Mouse (Mus musculus) gastrocnemius, postnatal 25 days (tissue): ENCODE data around the gene Rnf167. TPM values are rescaled to one million over a fixed set of nuclear protein-coding genes. Genes with fewer than 3 reads are reported as not detected.

Experiments used
- DNase-seq: peaks from one replicate; pipeline ENCODE4 v3.0.0; 2022
- long read RNA-seq, 2 experiments: library from polyadenylated mRNA; stranded (forward); transcript quantifications; one replicate each; pipeline ENCODE4 v2.0.0; 2021
- total RNA-seq, 2 experiments: library from RNA; stranded (reverse); gene quantifications; 1 replicate in 1 of 2; 2 replicates in 1 of 2; pipeline ENCODE4 v1.2.3; 2021

The Rnf167 gene
- 10 to 100 TPM; 29.5 to 32.6 TPM for total RNA-seq
- long read RNA-seq, experiment 1, transcript Rnf167-201 (9 exons, 1,833 nt) = major isoform, 17 of 22 reads
- long read RNA-seq, experiment 1, partial matches to known transcripts = 1 of 22 reads
- long read RNA-seq, experiment 1, other reads (novel, unspliced or antisense) = 4 of 22 reads
- long read RNA-seq, experiment 2, transcript Rnf167-201 (9 exons, 1,833 nt) = major isoform, 23 of 36 reads
- long read RNA-seq, experiment 2, partial matches to known transcripts = 5 of 36 reads
- long read RNA-seq, experiment 2, other reads (novel, unspliced or antisense) = 8 of 36 reads

- DNase-seq = peak; percentile 96
These were observed at the start of gene Rnf167, which contains the start of gene Slc25a11 for GRCm38 (mm10) chr11:70646691-70647650. TSS of gene Rnf167 (plus strand) at chr11:70647235. TSS of gene Slc25a11 (minus strand) at chr11:70647479.

GRCm38 (mm10) chr11:70597301-70597700 is 49.7 kb upstream of the Rnf167 start:
- no peak for DNase-seq

DNA sequence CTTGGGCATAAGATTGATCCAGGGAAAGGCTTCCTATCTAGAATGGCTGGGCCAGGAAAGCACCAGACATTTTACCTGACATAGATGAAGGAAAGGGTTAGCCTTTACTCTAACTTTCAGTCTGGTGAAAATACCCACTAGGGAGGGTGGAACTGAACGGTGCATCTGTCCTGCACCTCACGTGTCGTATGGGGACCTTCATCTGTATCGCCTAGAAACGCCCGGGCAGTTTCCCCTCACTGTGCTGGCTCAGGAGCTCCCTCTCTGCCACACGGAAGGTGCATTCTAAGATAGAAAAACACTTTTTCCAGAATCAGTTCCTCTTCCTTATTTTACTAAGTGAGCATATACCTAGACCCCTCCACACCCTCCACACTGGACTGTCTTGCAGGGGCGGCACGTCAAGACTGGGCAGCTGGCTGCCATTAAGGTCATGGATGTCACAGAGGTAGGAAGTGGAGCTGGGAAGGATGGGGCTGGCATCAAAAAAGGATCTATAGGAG is 48.5 kb upstream of the Rnf167 start:
- DNase-seq = no peak

- DNase-seq = peak; percentile 42
These were observed 41.9 kb upstream of the Rnf167 start for GRCm38 (mm10) chr11:70605024-70605566.

DNA sequence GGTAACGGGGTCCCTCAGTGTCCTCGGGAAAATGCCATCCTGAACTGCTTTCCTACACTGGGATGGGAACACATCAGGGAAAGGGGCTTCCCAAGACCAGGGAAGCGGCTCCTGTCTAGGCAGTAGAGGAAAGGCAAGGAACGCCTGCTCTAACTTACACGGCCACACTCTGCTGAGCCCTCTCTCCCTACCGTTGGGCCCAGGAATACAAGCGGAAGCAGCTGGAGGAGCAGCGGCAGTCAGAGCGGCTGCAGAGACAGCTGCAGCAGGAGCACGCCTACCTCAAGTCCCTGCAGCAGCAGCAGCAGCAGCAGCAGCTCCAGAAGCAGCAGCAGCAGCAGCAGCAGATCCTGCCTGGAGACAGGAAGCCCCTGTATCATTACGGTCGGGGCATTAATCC is 40.3 kb upstream of the Rnf167 start:
- no peak for DNase-seq

- no peak for DNase-seq
These were observed 39.4 kb upstream of the Rnf167 start for GRCm38 (mm10) chr11:70607611-70608010.

DNA sequence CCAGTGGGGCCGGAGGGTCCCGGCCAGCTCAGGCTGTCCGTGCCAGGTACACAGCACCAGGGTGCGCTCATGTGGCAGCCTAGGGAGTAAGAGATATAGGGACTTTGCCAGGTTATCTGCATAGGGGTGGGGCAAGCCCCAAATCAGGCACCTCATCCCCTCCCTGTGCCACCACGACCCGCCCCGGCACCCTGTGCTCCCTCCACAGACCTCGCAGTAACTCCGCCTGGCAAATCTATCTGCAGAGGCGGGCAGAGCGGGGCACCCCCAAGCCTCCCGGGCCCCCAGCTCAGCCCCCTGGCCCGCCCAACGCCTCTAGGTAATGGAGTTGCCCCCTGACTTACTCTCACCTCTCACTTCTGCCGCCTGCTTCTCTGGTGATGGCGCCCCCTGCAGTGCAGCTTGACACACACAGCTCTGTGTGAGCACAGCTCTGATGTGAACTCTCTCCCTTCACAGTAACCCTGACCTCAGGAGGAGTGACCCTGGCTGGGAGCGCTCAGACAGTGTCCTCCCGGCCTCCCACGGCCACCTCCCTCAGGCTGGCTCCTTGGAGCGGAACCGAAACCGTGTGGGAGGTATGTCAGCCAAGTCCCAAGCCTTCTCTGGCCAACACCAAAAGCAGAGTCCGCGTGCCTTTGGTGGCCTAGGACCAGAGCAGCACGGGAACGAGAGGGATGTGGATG is 38.5 kb upstream of the Rnf167 start:
- DNase-seq = no peak

DNA sequence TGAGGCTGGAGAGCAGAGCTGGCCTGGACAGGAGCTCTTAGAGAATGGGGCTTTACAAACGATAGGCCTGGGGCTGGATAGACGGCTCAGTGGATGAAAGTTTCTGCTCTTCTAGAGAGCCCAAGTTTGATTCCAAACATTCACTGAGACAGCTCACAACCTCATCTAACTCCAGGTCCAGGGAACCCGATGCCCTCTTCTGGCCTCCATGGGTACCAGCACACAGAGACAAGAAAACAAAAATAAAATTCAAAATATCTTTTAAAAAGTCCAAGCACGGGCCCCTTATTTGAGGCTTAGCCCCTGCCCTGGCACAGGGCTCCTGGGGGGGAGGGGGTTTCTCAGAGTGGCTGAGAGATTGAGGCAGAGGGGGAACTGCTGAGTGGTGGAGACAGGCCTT is 36.3 kb upstream of the Rnf167 start:
- DNase-seq = no peak

DNA sequence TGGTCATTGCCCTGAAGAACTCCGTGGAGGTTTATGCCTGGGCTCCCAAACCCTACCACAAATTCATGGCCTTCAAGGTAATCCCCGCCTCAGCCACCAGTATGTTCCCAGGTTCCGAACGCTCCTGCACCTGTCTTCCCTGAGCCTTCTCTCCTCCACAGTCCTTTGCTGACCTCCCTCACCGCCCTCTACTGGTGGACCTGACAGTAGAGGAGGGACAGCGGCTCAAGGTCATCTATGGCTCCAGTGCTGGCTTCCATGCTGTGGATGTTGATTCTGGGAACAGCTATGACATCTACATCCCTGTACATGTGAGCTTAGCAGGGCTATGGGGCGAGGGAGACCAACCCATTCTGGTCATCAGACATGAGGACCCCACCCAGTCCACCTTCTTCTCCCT is 34.5 kb upstream of the Rnf167 start:
- no peak for DNase-seq

DNA sequence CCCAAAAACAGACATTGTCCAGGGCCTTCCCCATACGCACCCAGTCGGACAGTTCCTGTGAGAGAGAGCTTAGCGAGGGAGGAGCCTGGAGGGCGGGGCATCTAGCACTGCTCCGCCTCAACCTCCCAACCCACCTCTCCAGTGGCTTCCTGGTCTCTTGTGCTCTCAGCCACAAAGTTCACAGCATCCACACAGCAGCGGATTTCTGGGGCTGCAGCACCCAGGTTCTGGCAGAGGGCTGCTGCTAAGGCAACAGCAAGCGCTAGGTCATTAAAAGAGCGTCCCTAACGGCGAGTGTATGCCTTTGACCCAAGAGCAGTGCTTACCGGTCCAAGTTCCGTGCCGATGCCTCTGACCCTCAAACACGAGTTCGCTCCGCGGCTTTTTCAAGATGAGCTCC is 32.0 kb upstream of the Rnf167 start:
- peak; percentile 67 for DNase-seq

DNA sequence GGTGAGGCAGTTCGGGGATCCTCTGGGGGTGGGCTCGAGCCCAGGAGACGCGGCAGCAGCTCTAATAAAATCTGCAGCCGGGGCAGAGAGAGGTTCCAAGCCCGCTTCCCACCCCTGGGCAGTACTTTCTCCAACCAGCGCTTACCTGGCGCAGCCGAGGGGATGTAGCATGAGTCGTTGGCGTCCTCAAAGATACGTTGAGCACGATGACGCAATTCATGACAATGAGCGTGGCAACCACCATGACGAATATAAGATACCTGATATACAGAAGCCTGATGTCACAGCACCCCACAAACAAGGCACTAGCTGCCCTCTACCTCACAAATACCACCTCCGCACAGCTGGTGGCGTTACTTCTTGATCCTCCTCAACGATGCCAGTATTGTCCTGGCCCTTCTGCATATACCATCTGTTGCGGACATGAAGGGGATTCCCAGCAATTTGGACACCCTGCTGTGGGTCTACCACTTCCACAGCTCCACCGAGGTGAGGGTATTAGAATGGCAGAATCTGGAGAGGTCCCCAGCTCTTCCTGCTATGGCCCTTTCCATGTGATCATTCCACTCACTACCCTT is 31.4 kb upstream of the Rnf167 start, which contains the start of gene 4930544D05Rik:
TSS of gene 4930544D05Rik (plus strand) at position 333 of the 578 bp plus-strand sequence.
- DNase-seq = no peak

DNA sequence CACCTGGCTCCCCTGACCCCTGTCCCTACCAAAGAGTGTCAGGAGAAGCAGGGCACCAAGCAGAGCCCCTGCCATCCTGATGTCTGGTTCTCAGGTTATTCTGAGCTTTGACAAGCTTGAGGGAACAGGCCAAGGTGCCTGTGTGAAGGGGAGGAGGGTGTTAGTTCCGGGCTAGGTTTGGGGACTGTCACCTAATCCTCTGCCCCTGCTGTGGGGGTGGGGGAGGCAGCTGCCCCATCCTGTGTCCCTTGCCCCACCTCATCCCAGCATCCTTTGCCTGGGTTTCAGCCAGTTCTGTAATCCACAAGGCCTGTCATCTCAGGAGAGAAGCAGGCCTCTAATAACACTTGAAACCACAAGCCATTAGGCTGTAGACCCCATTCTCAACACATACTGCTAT is 27.9 kb upstream of the Rnf167 start, which contains the start of gene Chrne:
TSS of gene Chrne (minus strand) at position 116 of the 400 bp plus-strand sequence.
- peak; percentile 70 for DNase-seq

DNA sequence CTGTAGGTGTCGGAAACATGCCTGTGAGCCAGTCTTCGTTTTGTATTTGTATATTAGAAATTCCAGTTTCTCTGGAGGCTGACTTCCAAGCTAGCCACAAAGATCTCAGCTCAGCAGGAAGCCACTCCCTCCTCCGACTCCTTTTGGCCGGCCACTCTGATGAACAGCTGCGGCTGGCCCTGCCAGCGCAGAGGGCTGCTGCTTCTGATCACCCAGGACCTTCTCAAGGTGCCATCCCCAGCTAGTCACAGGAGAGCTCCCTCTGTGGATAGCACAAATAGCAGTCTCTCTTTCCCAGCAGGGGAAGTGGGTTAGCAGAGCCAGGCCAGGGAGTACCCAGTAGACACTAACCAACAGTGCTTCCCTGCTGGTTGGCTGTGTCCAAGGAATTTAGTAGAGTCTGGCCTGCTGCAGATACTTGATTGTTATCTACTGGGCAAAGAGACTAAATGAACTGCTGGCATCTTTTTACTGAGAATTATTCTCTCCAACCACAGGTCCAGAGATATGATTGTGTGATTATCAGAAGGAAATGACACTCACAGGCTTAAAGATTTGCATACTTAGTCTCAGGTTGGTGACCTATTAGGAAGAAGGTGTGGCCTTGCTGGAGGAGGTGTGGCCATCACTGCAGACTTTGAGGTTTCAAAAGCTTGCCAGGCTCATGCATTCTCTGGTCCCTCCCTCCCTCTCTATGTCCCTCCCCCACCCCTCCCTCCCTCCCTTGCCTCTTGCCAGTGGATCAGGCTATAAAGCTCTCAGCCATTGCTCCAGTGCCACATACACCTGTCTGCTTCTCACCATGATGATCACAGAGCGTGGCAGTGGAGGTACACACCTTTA is 24.8 kb upstream of the Rnf167 start:
- peak; percentile 67 for DNase-seq

DNA sequence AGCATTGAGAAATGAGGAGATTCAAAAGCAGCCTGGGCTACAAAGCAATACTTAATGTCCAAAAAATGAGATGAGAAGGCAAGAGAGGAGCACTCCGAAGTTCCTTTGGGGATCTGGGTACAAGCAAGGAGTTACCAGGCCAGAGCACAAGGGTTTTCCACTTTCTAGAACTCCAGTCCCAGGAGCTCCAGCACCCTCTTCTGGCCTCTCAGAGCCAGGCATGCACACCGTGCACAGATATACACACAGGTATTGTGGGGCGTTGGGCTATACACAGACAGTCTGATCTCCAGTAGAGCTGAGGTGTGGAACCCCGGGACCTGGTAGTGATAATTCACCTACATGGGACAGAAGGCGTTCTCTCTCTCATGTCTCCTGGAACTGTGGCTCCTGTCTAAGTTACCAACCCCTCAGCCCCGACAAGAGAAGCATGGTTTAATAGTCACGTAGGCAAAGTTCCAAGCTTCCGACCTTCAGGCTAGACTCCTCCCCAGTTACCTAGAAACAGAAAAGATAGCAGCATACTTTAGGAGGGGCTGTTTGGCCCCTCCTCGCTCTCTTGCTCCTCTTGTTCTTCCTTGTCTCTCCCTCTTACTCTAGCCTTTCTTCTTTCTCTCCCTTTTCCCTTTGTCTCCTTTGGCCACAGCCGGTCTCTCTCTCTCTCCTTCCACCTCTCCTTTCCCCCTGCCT is 23.8 kb upstream of the Rnf167 start:
- DNase-seq = no peak

DNA sequence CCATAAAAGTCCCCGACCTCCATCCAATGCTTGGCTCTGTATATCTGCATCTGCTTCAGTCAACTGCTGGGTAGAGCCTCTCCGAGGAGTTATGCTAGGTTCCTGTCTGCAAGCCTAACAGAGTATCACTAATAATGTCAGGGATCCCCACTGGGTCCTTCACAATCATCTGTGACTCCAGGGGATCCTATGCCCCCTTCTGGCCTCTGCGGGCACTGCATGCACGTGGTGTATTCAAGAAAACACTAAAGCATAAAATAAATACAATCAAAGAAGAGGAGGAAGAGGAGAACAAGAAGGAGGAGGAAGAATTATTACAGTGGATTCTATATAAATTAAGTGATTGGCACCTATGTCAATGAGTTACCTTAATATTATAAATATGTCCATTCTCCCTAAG is 21.6 kb upstream of the Rnf167 start:
- no peak for DNase-seq

- no peak for DNase-seq
These were observed 20.2 kb upstream of the Rnf167 start for GRCm38 (mm10) chr11:70626877-70627276.

DNA sequence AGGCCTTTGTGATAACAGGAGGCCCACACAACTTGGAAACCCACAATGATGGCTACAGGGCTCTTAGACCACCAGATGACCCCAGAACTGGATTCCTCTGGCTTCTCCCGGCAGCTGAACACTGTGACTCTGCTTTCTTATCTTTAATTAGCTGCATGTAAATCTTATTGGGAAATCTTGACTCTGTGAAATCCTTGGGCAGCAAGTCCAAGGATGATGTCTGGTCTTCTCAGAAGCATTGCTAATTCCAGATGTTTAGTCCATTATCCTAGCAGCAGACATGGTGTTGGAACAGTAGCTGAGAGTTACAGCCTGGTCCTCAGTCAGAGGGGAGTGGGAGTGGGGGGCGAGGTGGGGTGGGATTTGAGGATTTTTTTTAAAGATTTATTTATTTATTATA is 18.6 kb upstream of the Rnf167 start:
- DNase-seq = no peak

DNA sequence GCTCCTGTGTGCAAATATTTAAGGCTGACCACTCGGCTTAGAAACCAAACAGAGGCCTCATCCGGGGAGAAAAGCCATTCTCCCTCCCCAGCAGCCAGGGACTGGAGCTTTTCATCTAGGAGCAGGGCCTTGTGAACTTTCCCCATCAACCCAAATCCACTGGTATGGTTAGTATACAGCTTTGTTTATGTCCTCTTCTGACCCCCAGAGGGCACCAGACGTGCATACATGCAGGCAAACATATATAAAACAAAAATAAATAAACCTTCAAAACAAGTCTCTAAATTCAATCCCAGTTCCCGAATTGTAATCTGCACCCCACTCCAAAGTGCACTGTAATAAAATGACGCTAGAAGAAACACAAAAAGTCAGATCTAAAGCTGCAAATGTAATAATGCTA is 17.5 kb upstream of the Rnf167 start:
- DNase-seq = no peak

DNA sequence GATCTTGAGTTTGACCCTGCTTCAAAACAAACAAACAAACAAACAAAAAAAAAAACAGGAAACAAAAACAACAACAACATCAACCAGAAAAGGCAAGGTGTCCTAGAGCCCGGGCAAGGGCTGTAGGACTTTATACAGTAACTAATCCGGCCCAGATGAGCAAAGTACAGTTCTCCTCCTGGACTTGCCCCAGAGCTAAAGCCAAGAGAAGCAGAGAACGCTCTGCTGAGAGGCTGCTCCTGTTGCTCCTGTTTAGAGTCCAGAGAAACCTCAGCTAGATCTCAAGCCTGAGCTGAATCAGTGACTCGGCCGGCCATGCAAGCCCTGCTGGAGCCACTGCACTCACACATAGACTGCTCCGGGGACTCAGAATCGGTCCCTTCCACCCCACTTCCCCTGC is 16.9 kb upstream of the Rnf167 start:
- no peak for DNase-seq

DNA sequence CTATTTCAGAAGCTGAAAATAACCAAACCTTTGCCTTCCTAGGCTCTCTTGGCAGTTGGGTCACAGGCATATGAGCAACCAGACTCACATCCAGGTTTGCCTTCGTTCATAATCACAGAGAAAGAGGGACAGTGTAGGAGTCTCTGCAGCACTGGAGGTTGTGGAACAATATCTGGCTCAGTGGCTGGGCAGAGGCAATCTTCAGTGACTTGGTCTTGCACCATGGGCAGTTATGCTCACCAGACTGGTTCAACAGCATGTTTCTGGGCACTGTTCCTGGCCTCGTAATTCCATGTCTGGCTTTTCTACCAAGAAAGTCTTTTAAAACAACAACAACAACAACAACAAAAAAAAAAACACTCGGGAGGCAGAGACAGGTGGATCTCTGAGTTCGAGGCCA is 11.4 kb upstream of the Rnf167 start:
- no peak for DNase-seq
